Mouse (Mus musculus) brain, embryonic 14.5 days (tissue): ENCODE measurements at regions not wholly inside any gene's neighbourhood (a gene's known extent, or its start where the extent isn't known, plus 50 kb on each side); places are given as distances from the start of the nearest gene placed in this dataset.

Experiments used
- DNase-seq: peaks from one replicate; pipeline ENCODE4 v3.0.0-alpha.2; 2011; ENCODE audit warnings: low read depth
- CTCF ChIP-seq: fragments of 200-500 bp; IDR thresholded peaks from 2 replicates; pipeline ENCODE4 v1.5.1; 2012; ENCODE audit warnings: inconsistent platforms, mild to moderate bottlenecking, moderate library complexity, borderline replicate concordance; ENCODE audit not compliant: insufficient read depth, insufficient read length; ENCODE audit errors: extremely low read depth
- POLR2A ChIP-seq: fragments of 200-500 bp; IDR thresholded peaks from 2 replicates; pipeline ENCODE4 v1.6.1; 2012; ENCODE audit warnings: mild to moderate bottlenecking, inconsistent platforms, borderline replicate concordance; ENCODE audit not compliant: poor library complexity, insufficient read depth, insufficient read length, severe bottlenecking; ENCODE audit errors: extremely low read depth

DNA sequence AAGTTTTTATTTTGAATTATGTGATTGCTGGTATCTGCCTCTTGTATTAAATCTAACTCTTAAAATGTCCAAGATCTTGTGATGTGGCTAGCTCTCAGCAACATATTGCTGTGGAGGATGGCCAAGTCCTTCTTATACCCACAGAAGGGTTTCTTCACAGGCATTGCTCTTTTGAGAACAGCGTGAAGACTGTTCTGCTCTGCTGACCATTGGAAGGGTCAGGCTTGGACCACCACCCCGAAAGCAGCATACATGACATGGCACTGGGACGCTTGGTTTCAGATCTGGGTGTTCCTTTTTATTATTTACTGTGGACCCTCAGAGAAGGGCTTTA, 352.8 kb downstream of the Ankrd50 start:
- DNase-seq = no peak
- no peak for TF ChIP-seq POLR2A
- no peak for TF ChIP-seq CTCF

DNA sequence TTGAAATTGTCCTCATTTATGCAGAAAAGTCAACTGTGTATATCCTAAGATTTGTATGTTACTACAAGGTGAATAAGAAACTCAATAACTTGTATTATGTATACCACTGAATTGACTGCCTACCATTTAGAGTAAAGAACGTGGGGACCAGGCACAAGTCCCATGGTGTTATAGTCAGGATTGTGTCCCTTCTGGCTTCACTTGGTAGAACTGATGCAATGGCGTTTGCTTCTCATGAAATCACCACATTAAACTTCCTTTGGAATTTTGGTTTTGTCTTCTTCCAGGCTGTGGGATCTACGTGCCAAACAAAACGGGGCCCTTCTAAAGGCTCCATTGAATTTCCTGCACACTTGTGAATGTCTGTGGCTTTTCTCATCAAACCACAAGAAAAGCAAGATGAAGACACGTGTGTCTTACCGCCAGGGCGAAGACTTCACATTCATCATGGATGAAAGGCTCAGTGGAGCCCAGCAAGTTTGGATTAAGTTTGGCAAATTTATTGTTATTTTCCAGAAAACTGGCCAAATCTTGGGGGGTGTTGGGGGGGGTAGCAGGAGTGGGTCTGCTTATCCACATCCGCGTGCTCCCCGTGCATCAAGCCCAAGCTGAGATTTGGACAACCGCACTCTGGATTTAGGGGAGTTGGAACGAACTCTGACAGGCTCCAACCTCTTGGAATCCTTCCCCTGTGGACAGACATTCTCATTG, 353.3 kb downstream of the Ankrd50 start:
- TF ChIP-seq CTCF = no peak
- TF ChIP-seq POLR2A = no peak
- DNase-seq = no peak

DNA sequence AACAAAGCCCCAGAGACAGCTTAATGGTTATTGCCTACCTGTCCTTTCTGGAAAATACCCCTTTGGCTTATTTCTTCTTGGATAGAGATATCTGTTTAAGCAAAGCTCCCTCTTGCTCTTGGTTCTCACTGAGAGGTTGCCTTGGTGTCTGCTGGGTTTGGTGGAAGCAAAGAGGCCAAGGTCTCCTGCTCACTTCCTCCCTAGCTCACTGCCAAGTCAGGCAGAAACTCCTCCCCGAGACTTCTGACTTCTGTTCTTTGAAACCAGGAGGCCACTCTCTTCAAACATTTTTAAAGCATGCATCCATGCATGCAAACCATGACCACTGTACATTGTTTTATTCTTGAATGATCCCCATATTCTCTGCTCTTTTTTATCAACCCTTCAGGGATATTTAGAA, 354.6 kb downstream of the Ankrd50 start:
- no peak for DNase-seq
- TF ChIP-seq POLR2A (no peak), CTCF (no peak)

DNA sequence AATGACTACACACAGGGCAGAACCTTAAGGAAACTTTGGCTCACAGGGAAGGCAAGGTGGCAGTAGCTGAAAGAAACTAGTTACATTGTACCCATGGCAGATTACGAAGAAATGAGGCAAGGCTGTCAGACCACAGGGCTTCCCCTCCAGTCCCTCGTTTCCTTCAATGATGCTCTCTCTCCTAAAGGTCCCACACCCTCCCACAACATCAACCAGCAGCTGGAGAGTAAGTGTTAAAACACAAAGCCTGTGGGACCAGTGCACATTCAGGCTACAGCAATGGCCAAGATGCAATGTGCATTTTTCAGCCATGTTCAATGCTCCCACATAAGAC, 355.5 kb downstream of the Ankrd50 start:
- no peak for TF ChIP-seq POLR2A
- no peak for TF ChIP-seq CTCF
- DNase-seq = no peak

DNA sequence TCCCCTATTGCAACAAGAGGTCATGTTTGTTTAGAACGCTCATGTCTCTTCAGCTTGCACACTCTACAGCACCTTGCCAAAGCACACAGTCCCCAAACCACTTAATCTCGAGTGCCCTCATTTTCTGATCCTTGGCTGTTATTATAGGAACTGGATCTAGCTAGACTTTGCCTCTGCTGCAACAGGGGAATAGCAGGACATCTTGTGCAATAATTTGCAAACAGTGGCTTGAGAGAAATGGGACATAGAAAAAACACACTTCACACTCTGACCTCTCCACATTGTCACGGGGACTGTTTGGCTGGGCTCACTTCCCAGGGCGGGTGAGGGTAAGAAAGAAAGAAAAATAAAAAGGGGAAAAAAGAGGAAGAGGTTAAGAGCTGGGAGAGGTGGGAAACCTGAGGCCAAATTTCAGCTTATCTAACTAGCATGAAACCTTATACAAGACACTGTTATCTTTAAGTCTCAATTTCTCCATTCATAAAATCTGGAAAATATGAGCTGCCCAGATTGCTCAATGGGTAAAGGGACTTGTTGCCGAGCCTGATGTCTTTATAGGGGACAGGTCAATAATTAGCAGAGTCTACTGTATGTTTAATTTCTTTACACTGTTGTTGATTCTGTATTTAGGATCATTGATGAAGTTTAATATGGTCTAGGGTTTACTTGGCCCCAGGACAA, 356.0 kb downstream of the Ankrd50 start:
- TF ChIP-seq POLR2A (no peak), CTCF (no peak)
- no peak for DNase-seq

DNA sequence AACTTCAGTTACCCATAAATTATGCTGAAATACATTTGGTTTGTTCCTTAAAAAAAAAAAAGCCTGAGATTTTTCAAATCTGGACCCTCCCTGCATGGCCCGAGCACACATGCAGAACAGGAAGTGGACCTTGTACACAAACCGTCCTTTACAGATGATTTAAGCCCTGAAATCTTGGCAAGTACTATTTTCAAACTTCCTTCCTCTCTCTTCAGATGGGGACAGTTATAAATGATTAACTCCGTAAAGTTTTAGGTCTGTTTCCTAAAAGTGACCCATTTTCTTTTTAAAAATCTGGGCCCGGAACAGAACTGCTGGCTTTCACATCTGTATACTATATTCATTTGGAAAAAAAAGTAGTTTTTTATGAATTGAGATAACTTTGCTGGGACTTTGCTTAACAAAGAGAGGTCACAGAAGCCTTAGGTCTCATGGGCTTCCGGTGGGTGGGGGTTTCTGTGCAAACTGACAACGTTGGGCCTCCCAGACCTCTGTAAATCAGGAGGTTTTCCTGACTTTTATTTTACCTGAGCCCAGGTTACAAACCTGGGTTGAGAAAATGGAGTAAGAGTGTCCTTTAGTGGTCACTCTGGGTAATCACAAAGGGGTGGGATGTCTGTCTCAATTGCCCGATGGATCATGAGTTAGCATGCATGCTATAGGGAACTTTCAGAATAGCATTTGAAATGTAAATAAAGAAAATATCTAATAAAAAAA, 368.4 kb downstream of the Ankrd50 start:
- peak; percentile 20 for DNase-seq
- TF ChIP-seq POLR2A = no peak
- no peak for TF ChIP-seq CTCF

DNA sequence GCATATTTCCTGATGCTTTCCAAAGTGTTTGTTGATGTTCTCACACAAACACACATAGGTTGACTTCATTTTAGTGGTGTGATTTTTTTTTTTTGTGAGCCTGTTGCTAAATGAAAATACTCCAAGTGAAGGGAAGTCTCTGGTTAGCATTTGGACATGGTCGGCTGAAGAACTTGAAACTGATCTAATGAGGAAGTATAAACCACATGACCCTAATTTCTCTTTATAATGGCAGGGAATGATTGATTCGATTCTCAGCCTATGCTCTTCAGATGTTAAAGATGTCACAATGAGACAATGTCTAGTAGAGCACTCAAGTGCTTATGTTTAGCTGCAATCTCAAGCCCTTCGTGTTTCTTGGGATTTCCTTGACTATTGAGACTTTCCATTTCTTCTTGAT, 372.1 kb downstream of the Ankrd50 start:
- no peak for DNase-seq
- TF ChIP-seq CTCF (no peak), POLR2A (no peak)

DNA sequence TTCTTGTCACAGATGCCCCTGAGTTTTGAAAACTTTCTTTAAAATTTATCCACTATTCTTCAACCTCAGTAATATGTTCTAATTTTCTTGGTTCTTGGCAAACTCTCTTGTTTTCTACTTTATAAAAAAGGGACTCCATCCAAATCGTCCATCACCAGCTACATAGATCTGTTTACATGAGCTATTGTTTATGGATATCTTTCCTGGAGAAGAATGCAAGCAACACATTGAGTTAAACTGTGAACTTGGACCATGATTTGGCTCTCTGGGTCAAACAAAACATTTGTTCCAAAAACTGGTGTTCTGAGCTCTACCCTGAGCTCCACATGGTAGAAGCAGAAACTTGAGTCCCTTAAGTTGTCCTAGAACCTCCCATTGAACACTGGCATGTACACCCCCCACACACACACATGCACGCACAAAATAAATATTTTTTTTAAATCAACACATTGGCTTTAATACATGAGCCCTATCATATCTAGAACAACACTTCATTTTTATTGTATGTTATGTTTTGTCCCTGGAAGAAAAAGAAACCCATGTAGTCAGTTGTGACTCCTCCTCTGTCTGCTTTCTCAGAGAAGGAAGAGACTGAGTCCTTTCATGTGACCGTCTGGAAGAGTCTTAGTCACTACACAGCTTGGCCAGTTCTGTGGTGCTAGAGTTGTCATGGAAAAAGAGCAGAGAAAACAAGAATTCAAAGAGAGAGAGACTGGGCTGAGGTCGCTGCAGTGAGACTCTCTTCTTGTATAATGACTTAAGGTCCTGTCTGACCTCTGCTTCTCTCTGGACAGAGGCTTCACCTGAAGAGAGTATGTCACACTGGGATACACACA, 379.4 kb downstream of the Ankrd50 start:
- no peak for DNase-seq
- no peak for TF ChIP-seq CTCF
- TF ChIP-seq POLR2A = no peak

DNA sequence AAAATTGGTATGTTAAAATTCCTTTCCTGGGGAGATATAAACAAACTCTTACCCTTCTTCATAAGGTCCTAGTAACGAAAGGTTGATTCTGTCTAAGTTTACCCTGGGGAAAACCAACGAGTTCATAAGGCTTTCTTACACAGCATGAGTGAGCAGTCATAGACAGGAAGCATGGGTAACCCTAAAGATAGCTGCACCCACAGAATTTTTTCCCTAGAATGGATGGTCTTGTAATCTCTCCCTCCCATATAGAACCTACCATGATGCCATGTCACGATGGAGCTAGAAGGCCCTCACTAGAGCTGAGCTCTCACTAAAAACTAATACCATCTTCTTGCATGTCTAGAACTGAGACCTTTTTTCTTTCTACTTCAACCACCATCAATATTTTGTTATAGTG, 380.1 kb upstream of the Gm5148 start:
- no peak for DNase-seq
- TF ChIP-seq POLR2A (no peak), CTCF (no peak)

DNA sequence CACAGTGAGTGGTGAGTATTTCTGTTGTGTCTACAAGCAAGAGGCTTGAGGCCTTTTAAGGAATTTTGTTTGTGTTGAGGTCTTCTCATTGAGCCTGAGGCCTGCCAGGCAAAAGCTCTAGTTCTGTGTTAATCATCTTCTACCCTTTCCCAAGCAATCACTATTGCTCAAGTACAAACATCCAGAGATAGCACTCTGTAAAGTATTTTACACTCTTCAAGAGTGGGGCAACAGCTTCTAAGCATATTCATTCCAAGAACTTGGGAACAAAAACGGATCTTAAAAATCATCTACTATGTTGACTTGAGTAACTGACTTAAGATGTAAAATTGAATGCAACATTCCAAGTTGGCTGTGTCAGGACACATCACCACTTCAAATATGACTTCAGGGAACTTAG, 378.7 kb upstream of the Gm5148 start:
- no peak for DNase-seq
- TF ChIP-seq CTCF (no peak), POLR2A (no peak)

DNA sequence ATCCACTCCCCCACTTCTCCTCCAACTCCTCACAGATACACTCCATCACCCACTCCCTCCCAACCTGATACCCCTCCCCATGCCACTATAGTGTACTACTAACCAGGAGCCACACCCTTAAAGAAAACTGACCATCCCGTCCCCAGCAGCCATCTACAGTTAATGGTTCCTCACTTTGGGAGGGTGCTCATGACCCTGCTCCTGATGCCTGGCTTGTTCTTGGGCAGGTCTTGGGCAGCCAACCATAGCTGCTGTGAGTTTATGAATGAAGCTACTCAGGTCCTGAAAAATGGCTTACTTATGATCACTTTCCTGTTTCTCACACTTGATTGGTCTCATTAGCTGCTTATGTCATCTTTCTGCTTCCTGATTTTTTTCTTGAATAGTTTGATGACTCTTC, 377.9 kb upstream of the Gm5148 start:
- DNase-seq = no peak
- no peak for TF ChIP-seq POLR2A
- TF ChIP-seq CTCF = no peak

DNA sequence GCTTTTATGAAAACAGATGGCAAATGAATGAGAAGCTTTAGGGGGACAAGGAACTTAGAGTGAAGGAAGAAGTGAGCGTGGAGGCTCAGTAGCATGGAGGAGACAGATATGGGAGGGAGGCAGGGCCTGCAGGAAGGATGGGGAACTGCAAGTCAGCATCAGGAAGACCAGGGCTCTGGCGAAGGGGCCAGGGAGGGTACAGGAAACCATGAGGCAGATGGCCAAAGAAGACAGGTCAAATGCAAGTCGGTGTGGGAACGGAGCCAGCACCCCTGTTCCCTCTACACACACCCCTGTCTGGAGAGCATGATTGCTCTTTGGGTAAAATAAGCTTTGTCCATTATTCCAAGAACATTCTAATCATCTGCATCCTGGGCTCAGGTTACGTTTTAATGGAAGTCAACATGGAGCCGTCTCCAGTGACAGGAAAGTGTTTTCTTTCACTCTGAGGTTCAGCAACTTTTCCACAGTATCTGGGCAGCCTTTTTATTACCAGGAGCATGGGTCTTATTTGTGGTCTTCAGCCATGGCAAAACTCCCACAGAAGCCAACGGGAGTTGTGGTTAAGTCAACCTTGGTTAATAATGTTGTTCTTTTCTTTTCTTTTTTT, 370.2 kb upstream of the Gm5148 start:
- no peak for DNase-seq
- TF ChIP-seq POLR2A (no peak), CTCF (peak; percentile 10; the same call in 1 of the 2 replicates)
